Mouse (Mus musculus) spleen, adult 2 months (tissue): Measurements from ENCODE around the gene Ank.

Experiments
- CTCF ChIP-seq: fragments of 200-500 bp; IDR thresholded peaks from 2 replicates; pipeline ENCODE4 v1.5.1; 2011; ENCODE audit warnings: mild to moderate bottlenecking, inconsistent platforms; ENCODE audit not compliant: insufficient read depth, insufficient read length, insufficient replicate concordance; ENCODE audit errors: extremely low read depth
- POLR2A ChIP-seq: fragments of 200-500 bp; IDR thresholded peaks from 2 replicates; pipeline ENCODE4 v1.6.1; 2011; ENCODE audit warnings: low read depth, low read length, inconsistent platforms

- TF ChIP-seq CTCF (no peak), POLR2A (no peak)
These were observed 21.6 kb downstream of the Ank start for GRCm38 (mm10) chr15:27488042-27488441.
